Mouse (Mus musculus) embryonic facial prominence, embryonic 15.5 days (tissue): ENCODE measurements at regions not wholly inside any gene's neighbourhood (a gene's known extent, or its start where the extent isn't known, plus 50 kb on each side); places are given as distances from the start of the nearest gene placed in this dataset.

Experiments
- ATAC-seq: fragments of 200-750 bp; cut with Nextera tagmentation; 2 replicates; pipeline ENCODE4 v1.8.0; 2017; ENCODE audit warnings: low read depth, moderate TSS enrichment; ENCODE audit not compliant: insufficient number of reproducible peaks, low FRiP score, low TSS enrichment
- H3K27ac ChIP-seq: fragments of 300-500 bp; sonication (generic); replicated peaks from 2 replicates; pipeline ENCODE4 v1.5.1; 2015; ENCODE audit warnings: mild to moderate bottlenecking, inconsistent platforms
- H3K27me3 ChIP-seq: fragments of 300-500 bp; sonication (generic); 2 replicates; pipeline ENCODE4 v1.6.1; 2015; ENCODE audit warnings: inconsistent platforms
- H3K36me3 ChIP-seq: fragments of 300-500 bp; sonication (generic); 2 replicates; pipeline ENCODE4 v1.6.1; 2015; ENCODE audit warnings: mild to moderate bottlenecking, inconsistent platforms
- H3K4me1 ChIP-seq: fragments of 300-500 bp; sonication (generic); 2 replicates; pipeline ENCODE4 v1.6.1; 2015; ENCODE audit warnings: inconsistent platforms
- H3K4me2 ChIP-seq: fragments of 300-500 bp; sonication (generic); replicated peaks from 2 replicates; pipeline ENCODE4 v1.6.1; 2015; ENCODE audit warnings: mild to moderate bottlenecking, inconsistent platforms
- H3K4me3 ChIP-seq: fragments of 300-500 bp; sonication (generic); replicated peaks from 2 replicates; pipeline ENCODE4 v1.5.1; 2015; ENCODE audit warnings: mild to moderate bottlenecking, inconsistent platforms
- H3K9ac ChIP-seq: fragments of 300-500 bp; sonication (generic); 2 replicates; pipeline ENCODE4 v1.6.1; 2015; ENCODE audit warnings: inconsistent platforms
- H3K9me3 ChIP-seq: fragments of 300-500 bp; sonication (generic); replicated peaks from 2 replicates; pipeline ENCODE4 v1.6.1; 2016; ENCODE audit warnings: inconsistent platforms
- WGBS: fragments of 180-500 bp; shearing (Covaris S2); methylation state at CpG from one replicate; pipeline ENCODE4 v1.1.7; 2015; 5-methylcytosine and 5-hydroxymethylcytosine counted together

DNA sequence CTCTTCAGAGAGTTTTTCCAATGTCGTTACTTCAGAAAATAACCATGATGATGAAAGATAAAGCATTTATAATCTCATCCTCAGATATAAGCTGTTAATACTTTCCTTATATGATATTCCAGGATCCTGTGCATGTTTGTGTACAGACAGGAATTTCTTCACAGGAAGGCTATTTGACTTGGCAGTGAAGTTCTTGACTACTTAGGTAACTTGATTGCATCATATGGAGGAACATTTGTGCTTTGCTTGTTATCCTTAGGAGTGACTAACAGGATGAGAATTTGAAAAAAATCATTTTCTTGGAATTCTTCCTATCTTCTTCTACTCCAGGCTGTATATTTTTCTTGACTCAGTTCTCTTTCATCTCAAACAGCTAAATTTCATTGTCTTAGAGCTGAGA, 140.2 kb upstream of the Prr30 start:
- WGBS: 91% methylated on average over 1 of the region's 1 CpGs
- no peaks in the 10 kb centered on the region for H3K36me3 ChIP-seq
- H3K4me1 ChIP-seq: no peaks in the 10 kb centered on the region
- H3K9ac ChIP-seq: no peak overlapping the region
- no peaks in the 10 kb centered on the region for H3K27me3 ChIP-seq
- H3K4me3 ChIP-seq: no peak overlapping the region
- no peak for ATAC-seq
- no peaks in the 10 kb centered on the region for H3K9me3 ChIP-seq
- no peak overlapping the region for H3K4me2 ChIP-seq
- H3K27ac ChIP-seq: no peak overlapping the region

DNA sequence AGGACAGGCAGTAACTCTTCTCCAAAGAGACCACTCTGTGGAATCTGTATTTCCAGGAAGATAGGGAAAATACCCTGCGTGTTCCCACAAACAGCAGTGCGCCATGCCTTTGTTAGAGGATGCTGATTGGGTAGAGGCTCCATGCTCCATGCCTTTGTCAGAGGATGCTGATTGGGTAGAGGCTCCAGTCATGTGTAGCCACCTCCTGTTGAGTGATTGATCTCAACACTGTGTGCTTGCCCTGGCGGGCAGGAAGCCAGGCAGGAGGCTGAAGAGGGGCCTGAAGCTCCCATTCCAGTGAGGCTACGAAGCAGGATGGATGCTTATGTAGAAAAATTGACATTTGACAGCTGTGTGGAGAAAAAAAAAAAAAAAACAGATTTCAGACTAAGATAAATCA, 131.9 kb upstream of the Prr30 start:
- Histone ChIP-seq H3K27ac (no peak overlapping the region), H3K36me3 (no peaks in the 10 kb centered on the region), H3K9me3 (no peaks in the 10 kb centered on the region), H3K4me2 (no peak overlapping the region), H3K4me1 (no peaks in the 10 kb centered on the region), H3K27me3 (no peaks in the 10 kb centered on the region), H3K4me3 (no peak overlapping the region), H3K9ac (no peak overlapping the region)
- 68% methylated on average over 4 of the region's 4 CpGs for WGBS
- no peak for ATAC-seq

DNA sequence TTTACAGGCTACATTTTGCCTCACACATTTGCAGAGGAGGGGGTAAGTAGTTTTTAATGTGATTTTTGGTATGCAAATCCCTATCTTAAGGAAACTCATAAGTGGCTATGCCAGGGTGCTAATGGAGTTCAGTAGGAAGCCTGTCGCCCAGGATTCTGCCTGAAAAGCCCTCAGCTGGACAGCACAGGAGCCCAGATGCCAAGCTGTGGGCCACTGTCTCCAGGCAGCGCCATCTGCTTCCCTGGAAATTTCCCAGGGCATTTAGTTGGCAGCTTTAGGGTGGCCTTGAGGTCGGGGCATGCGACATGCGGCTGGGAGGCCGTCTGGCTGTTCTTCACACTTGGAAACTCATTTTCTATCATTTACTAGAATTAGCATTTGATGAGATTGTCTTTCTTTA, 127.3 kb upstream of the Prr30 start:
- H3K36me3 ChIP-seq: no peaks in the 10 kb centered on the region
- H3K9me3 ChIP-seq: no peaks in the 10 kb centered on the region
- 76% methylated on average over 6 of the region's 6 CpGs for WGBS
- H3K27ac ChIP-seq: no peak overlapping the region
- no peaks in the 10 kb centered on the region for H3K4me1 ChIP-seq
- no peak overlapping the region for H3K9ac ChIP-seq
- no peaks in the 10 kb centered on the region for H3K27me3 ChIP-seq
- H3K4me3 ChIP-seq: no peak overlapping the region
- H3K4me2 ChIP-seq: no peak overlapping the region
- no peak for ATAC-seq

DNA sequence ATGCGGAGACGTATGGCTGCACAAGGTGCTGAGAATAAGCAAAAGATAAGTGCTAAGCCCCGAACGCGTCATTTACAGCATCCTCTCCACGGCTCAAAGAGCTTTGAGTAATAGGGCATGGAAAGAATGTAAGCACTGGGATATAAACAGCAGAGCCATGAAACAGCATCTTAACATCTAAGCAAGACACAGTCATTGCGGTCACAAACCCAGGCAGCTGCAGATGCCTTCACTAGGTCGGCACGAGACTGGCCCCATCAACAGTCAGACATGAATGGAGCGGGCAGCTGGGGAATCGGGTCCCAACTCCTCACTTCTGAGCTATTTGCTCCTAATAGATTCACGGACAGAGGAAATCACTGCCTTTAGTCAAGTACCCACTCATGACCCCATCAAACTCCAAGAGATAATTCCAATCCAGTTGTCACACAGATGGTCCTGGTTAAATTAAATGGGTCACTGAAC, 126.4 kb upstream of the Prr30 start:
- no peak overlapping the region for H3K27ac ChIP-seq
- H3K4me1 ChIP-seq: no peaks in the 10 kb centered on the region
- no peak; the same call in 1 of the 2 replicates for ATAC-seq
- H3K9ac ChIP-seq: no peak overlapping the region
- 48% methylated on average over 12 of the region's 12 CpGs for WGBS
- H3K36me3 ChIP-seq: no peaks in the 10 kb centered on the region
- no peaks in the 10 kb centered on the region for H3K27me3 ChIP-seq
- H3K4me2 ChIP-seq: no peak overlapping the region
- no peaks in the 10 kb centered on the region for H3K9me3 ChIP-seq
- no peak overlapping the region for H3K4me3 ChIP-seq

DNA sequence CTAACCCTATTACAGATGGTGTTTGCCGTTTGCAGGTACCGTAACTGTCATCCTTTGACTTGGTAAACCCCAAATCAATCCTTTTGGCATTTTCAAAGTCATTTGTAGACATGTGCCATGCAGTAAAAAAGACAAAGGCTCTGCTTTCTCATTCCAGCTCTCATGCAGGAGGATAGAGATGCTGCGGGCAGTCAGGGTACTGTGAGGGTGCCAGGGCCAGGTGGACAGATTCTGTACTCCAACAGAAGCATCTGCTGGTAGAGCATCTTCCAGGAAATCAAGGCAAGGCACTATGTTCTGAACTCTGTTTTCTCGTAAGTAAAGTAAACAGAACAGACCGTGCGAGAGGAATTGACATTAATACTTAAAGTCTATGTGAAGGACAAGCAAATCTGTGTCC, 123.2 kb upstream of the Prr30 start:
- H3K27ac ChIP-seq: no peak overlapping the region
- WGBS: 93% methylated on average over 6 of the region's 6 CpGs
- no peak for ATAC-seq
- H3K27me3 ChIP-seq: no peaks in the 10 kb centered on the region
- H3K9ac ChIP-seq: no peak overlapping the region
- H3K36me3 ChIP-seq: no peaks in the 10 kb centered on the region
- no peak overlapping the region for H3K4me3 ChIP-seq
- no peak overlapping the region for H3K4me2 ChIP-seq
- no peaks in the 10 kb centered on the region for H3K9me3 ChIP-seq
- H3K4me1 ChIP-seq: no peaks in the 10 kb centered on the region

DNA sequence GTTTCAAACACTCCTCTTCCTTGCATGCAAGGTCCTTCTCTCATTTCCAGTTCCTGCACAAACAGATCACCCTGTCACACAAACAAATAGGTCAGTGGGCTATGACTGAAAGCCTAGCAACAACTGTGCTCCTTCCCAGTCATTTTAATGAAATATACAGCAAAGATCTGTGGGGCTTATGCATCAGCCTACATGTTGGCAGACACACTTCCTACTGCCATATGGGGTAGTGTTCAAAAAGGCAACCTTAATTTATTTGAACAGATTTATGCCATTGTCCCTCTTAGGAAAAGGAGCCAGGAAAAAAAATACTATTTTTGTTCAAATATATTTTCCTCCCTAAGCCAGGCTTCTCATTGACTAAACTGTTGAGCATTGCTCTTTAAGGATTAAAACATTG, 107.8 kb upstream of the Prr30 start:
- Histone ChIP-seq H3K4me1 (no peaks in the 10 kb centered on the region), H3K4me2 (no peak overlapping the region), H3K36me3 (no peaks in the 10 kb centered on the region), H3K27me3 (no peaks in the 10 kb centered on the region), H3K27ac (no peak overlapping the region), H3K4me3 (no peak overlapping the region), H3K9ac (no peak overlapping the region), H3K9me3 (no peaks in the 10 kb centered on the region)
- ATAC-seq: no peak

DNA sequence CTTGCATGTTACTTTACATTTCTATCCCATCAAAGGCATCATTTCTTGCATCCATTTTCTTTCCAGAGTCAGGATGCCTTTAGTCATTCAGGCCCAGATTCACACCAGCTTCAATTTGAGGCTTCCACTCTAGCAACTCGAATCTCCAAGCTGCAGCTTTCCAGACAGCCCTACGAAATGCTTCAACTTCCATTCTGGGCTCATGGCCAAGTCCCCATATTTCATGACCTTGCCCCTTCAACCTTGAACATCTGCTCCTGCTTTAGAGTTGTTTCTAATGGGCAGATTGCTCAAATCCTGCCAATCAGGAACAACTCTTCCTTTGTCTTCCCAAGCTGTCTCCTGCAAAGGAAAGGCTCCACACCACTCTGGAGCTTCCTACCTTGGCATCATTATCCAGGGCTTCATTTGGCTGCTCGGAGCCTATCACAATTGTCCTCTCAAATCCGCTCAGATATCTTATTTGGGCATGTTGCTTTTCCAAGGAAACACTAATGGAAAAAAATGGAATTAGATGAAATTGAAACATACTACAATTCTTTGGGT, 104.4 kb upstream of the Prr30 start:
- H3K4me3 ChIP-seq: no peak overlapping the region
- H3K4me2 ChIP-seq: no peak overlapping the region
- WGBS: 49% methylated on average over 4 of the region's 4 CpGs
- H3K27ac ChIP-seq: no peak overlapping the region
- no peaks in the 10 kb centered on the region for H3K36me3 ChIP-seq
- H3K4me1 ChIP-seq: no peaks in the 10 kb centered on the region
- H3K9me3 ChIP-seq: no peaks in the 10 kb centered on the region
- no peaks in the 10 kb centered on the region for H3K27me3 ChIP-seq
- no peak for ATAC-seq
- H3K9ac ChIP-seq: no peak overlapping the region

DNA sequence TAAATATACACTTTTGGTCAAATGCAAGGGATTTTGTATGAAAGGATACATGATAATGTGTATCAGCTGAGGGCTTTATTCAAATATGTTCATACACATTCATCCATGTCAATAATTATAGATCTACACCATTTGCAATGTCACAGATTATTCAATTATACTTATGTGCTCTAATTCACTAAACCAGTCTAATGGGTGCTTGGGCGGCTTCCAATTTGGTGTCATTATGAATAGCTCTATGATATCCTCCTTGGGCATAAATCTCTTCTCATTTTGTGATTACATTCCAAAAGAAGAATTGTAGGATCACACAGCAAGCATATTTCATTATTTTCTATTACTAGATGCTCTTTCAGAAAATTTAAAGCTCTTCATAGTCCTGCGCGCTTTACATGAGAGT, 97.7 kb upstream of the Prr30 start:
- Histone ChIP-seq H3K4me1 (no peaks in the 10 kb centered on the region), H3K9ac (no peak overlapping the region), H3K36me3 (no peaks in the 10 kb centered on the region), H3K27me3 (no peaks in the 10 kb centered on the region), H3K4me2 (no peak overlapping the region), H3K9me3 (no peaks in the 10 kb centered on the region), H3K4me3 (no peak overlapping the region), H3K27ac (no peak overlapping the region)
- no peak for ATAC-seq
- WGBS: 96% methylated on average over 3 of the region's 3 CpGs

DNA sequence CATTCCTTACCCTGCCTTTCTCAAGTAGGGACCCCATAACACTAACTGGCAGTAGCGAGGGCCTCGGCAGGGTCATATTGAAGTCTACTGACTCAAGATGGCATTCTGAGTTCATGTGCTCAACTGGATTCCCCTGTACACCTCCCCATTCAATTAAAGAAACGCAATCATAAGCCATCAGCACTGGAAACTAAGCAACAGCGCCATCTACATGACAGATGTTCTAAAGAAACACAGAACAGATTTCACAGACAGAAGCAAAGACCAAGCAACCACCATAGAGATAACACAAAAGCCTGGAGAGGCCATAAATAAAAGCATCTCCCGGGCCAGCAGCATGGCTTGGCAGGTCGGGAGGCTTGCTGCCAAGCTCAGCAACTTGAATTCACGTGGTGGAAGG, 94.6 kb upstream of the Prr30 start:
- no peaks in the 10 kb centered on the region for H3K36me3 ChIP-seq
- H3K9ac ChIP-seq: no peak overlapping the region
- no peaks in the 10 kb centered on the region for H3K9me3 ChIP-seq
- no peak for ATAC-seq
- no peaks in the 10 kb centered on the region for H3K4me1 ChIP-seq
- no peaks in the 10 kb centered on the region for H3K27me3 ChIP-seq
- no peak overlapping the region for H3K4me3 ChIP-seq
- 27% methylated on average over 7 of the region's 7 CpGs for WGBS
- no peak overlapping the region for H3K27ac ChIP-seq
- H3K4me2 ChIP-seq: no peak overlapping the region

DNA sequence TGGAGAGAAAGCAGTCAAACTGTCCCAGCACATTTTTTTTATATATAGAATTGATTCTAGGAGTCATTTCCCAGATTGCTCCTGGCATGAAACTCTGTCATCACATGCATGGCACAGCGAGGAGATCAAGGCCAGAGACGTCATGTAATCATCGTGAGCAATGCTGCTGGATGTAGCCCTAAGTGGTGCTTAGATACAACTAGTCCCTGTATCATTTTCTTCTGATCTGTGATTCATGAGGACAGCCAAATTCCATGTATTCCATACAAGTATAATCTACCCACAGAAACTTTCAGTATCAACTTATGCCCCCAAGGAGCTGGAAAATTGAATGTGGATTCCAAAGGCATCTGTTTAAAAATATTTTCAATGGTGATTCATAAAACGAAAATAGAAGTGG, 87.6 kb upstream of the Prr30 start:
- ATAC-seq: no peak; the same call in 1 of the 2 replicates
- WGBS: 45% methylated on average over 4 of the region's 4 CpGs

DNA sequence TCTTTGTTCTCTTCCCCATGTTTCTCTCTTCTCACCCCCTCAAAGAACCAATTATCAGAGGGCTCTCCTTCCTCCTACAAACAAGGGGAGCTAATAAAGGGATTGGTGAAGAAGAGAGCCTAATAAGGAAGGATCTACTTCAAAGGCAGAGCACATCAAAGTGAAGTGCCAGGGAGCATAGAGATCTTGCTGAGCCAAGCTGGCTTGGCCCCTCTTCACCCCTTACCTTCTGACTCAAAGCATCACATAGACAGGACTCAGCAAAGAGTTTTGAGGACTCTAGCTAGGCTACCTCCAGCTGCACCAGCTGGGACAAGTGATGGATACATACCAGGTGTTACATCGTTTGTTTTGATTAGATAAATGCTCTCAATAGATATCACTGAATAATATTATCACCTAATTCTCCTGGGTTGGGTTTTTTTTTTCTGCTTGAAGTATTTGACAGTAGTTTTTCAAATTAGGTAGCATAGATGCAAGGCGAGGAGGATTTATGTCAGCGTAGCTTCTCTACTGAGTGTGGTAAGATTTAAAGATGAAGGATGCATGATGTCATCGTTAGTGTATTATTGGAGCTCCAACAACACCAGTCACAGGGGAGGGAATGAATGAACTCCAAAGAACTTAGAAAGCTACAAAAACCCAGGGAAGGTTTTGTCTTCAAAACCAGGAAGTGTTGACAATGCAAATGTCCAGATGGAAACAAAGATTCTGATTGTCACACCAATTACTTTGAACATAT, 69.1 kb upstream of the Prr30 start:
- ATAC-seq: no peak

More for the DNA sequence above, 87.6 kb upstream of the Prr30 start:
- no peaks in the 10 kb centered on the region for H3K9me3 ChIP-seq
- H3K27ac ChIP-seq: no peak overlapping the region
- H3K4me3 ChIP-seq: no peak overlapping the region
- no peak overlapping the region for H3K4me2 ChIP-seq
- no peaks in the 10 kb centered on the region for H3K36me3 ChIP-seq
- no peak overlapping the region for H3K9ac ChIP-seq
- H3K27me3 ChIP-seq: no peaks in the 10 kb centered on the region
- no peaks in the 10 kb centered on the region for H3K4me1 ChIP-seq

DNA sequence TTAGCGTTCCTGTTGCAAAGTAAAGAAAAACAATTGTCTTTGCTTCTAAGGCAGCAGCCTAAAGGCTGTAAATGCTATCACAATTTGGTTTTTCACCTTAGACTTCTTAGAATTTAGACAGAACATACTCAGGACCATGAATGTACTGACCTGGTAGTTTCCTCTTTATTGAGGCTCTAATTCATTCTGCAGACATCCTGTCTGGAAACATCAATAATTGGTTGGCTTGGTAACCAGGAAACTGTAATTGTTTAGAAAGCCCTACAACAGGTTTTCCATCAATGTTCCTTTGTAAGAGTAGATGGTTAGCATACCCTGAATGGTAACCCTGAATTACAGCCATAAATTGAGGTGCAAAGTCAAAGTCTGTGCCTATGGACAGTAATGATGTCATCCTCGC, 67.4 kb upstream of the Prr30 start:
- WGBS: 85% methylated on average over 2 of the region's 2 CpGs
- Histone ChIP-seq H3K4me1 (no peaks in the 10 kb centered on the region), H3K4me3 (no peak overlapping the region), H3K4me2 (no peak overlapping the region), H3K9me3 (no peaks in the 10 kb centered on the region), H3K36me3 (no peaks in the 10 kb centered on the region), H3K27me3 (no peaks in the 10 kb centered on the region), H3K27ac (no peak overlapping the region), H3K9ac (no peak overlapping the region)
- ATAC-seq: no peak

More for the DNA sequence above, 69.1 kb upstream of the Prr30 start:
- Histone ChIP-seq H3K4me2 (no peak overlapping the region), H3K27ac (no peak overlapping the region), H3K4me3 (no peak overlapping the region), H3K9ac (no peak overlapping the region), H3K4me1 (no peaks in the 10 kb centered on the region), H3K27me3 (no peaks in the 10 kb centered on the region), H3K36me3 (no peaks in the 10 kb centered on the region), H3K9me3 (no peaks in the 10 kb centered on the region)
- 66% methylated on average over 4 of the region's 4 CpGs for WGBS
